In the genomic region with DNA sequence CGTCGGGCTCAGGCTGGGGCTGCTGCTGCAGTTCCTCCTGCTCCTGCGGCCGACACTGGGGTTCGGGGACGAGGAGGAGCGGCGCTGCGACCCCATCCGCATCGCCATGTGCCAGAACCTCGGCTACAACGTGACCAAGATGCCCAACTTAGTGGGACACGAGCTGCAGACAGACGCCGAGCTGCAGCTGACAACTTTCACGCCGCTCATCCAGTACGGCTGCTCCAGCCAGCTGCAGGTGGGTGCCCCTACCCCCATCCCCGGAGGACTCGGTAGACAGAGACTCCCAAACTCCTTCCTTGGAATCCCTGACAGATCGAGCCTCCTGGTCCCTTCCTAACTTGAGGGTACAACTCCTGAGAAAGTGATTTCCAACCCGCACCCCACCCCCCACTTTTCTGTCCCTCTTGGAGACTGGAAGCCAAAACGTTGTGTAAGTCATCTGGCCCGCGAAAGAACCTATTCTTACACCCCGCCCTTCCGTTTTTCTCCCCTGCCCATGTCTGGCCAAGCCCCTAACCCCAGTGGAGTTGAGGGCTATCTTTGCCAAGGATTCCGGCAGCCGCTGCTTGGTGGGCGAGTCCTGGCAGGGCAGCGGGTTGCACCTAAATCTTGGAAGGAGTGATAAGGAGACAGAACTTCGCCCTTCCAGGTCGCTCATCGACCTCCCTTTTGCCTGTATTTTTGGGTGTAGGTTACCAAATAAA, we compare ENCODE assay signal across 8 mouse cellular contexts. TPM values are rescaled to one million over a fixed set of nuclear protein-coding genes. Genes with fewer than 3 reads are reported as not detected.
DNase-seq lines count a peak whose midpoint lies in the region; ATAC-seq and TF ChIP-seq lines count a peak whose summit lies in the region.

No protein-coding gene starts in this region.

- H3K4me3 ChIP-seq in testis, adult 2 months (ENCODE audit: control insufficient read depth, low read depth, low read length) = peak overlapping the region; percentile 92
- H3K4me3 ChIP-seq in intestine, embryonic 15.5 days (replicated peaks) = peak overlapping the region; percentile 91
- H3K4me3 ChIP-seq in lung, embryonic 14.5 days (ENCODE audit: low read depth, low read length) = peak overlapping the region; percentile 67
- H3K4me3 ChIP-seq in olfactory bulb, adult 2 months (ENCODE audit: insufficient read depth, low read depth, low read length) = peak overlapping the region; percentile 84

- no peaks in the 10 kb centered on the region for H3K36me3 ChIP-seq in testis, adult 2 months (ENCODE audit: control insufficient read depth, insufficient read depth, low read length)
- no peaks in the 10 kb centered on the region for H3K36me3 ChIP-seq in intestine, embryonic 15.5 days
- H3K36me3 ChIP-seq in lung, embryonic 14.5 days (ENCODE audit: insufficient read depth) = peaks cover 17% of the 10 kb centered on the region; the same call in 1 of the 2 replicates

- no peak for TF ChIP-seq POLR2A in testis, adult 2 months (IDR thresholded peaks at IDR 0.05; ENCODE audit: control insufficient read depth, low read depth, low read length)
- no peak for TF ChIP-seq POLR2A in olfactory bulb, adult 2 months (IDR thresholded peaks at IDR 0.05; ENCODE audit: insufficient read depth, low read depth, low read length)

- ATAC-seq in common myeloid progenitor, adult 5-6 weeks (replicated peaks; ENCODE audit: low read depth, poor library complexity, severe bottlenecking) = peak; percentile 11
- ATAC-seq in intestine, embryonic 15.5 days = peak; percentile 1; the same call in 1 of the 2 replicates
- ATAC-seq in lung, embryonic 14.5 days (ENCODE audit: insufficient read depth) = no peak

- peaks cover 11% of the 10 kb centered on the region; the same call in 1 of the 2 replicates for H3K4me1 ChIP-seq in testis, adult 2 months (ENCODE audit: control insufficient read depth, insufficient read depth, low read length)
- peaks cover 11% of the 10 kb centered on the region for H3K4me1 ChIP-seq in intestine, embryonic 15.5 days (replicated peaks)
- H3K4me1 ChIP-seq in lung, embryonic 14.5 days (ENCODE audit: insufficient read depth) = 0 out of 2 replicates have a peak, but pooled peaks cover 8% of the 10 kb centered on the region
- peaks cover 14% of the 10 kb centered on the region; the same call in 1 of the 2 replicates for H3K4me1 ChIP-seq in olfactory bulb, adult 2 months (ENCODE audit: control insufficient read depth, insufficient read depth, low read length)

- TF ChIP-seq CTCF in testis, adult 2 months (IDR thresholded peaks at IDR 0.05; ENCODE audit: control insufficient read depth, insufficient read depth, insufficient replicate concordance, low read depth, low read length) = no peak
- TF ChIP-seq CTCF in lung, embryonic 14.5 days (IDR thresholded peaks at IDR 0.05; ENCODE audit: low read depth) = no peak
- no peak for TF ChIP-seq CTCF in olfactory bulb, adult 2 months (IDR thresholded peaks at IDR 0.05; ENCODE audit: insufficient read depth, low read depth, low read length)

- H3K27me3 ChIP-seq in testis, adult 2 months (ENCODE audit: control insufficient read depth, insufficient read depth, low read length) = no peaks in the 10 kb centered on the region
- H3K27me3 ChIP-seq in intestine, embryonic 15.5 days (replicated peaks) = no peaks in the 10 kb centered on the region
- 0 out of 2 replicates have a peak, but pooled peaks cover 6% of the 10 kb centered on the region for H3K27me3 ChIP-seq in lung, embryonic 14.5 days (ENCODE audit: insufficient read depth, low read length)

- DNase-seq in testis, postnatal 10 days (ENCODE audit: low spot score) = no peak
- DNase-seq in heart, adult 11 months = peak; percentile 99
- DNase-seq in lung, embryonic 14.5 days = peak; percentile 50
- DNase-seq in ovary, adult 18-20 months (ENCODE audit: low spot score) = no peak

- peak overlapping the region; percentile 59 for H3K27ac ChIP-seq in testis, adult 2 months (ENCODE audit: control insufficient read depth, insufficient read depth, low read depth, low read length)
- peak overlapping the region; percentile 93 for H3K27ac ChIP-seq in intestine, embryonic 15.5 days
- peak overlapping the region; percentile 75 for H3K27ac ChIP-seq in lung, embryonic 14.5 days (ENCODE audit: low read depth)
- H3K27ac ChIP-seq in olfactory bulb, adult 2 months (ENCODE audit: insufficient read depth, low read depth, low read length) = 0 out of 2 replicates have a peak overlapping the region, but pooled peaks have one; percentile 26

- H3K9me3 ChIP-seq in intestine, embryonic 15.5 days = no peaks in the 10 kb centered on the region
- no peaks in the 10 kb centered on the region for H3K9me3 ChIP-seq in lung, embryonic 14.5 days (ENCODE audit: low read depth, low read length)

- peak overlapping the region; percentile 94 for H3K4me2 ChIP-seq in intestine, embryonic 15.5 days (replicated peaks)
- H3K4me2 ChIP-seq in lung, embryonic 14.5 days = peak overlapping the region; percentile 90

- under 1% methylated on average over 35 of the region's 35 CpGs for WGBS in intestine, embryonic 15.5 days
- under 1% methylated on average over 34 of the region's 35 CpGs for WGBS in lung, embryonic 14.5 days
- 3% methylated on average over 35 of the region's 35 CpGs for WGBS in olfactory bulb, adult 2 months

- peak overlapping the region; percentile 95 for H3K9ac ChIP-seq in intestine, embryonic 15.5 days
- H3K9ac ChIP-seq in lung, embryonic 14.5 days = peak overlapping the region; percentile 79

RNA-seq across cellular contexts. Expression of gene Fzd4, which starts 0.7 kb away (rescaled TPM):
- 1.2 and 1.3 TPM in 2 replicates for polyA plus RNA-seq in testis, adult 2 months (2012; rRNA removed)
- total RNA-seq in common myeloid progenitor, adult 5-6 weeks (2017) = 0.50 and 0.58 TPM in 2 replicates
- 9.1 and 9.5 TPM in 2 replicates for polyA plus RNA-seq in intestine, embryonic 15.5 days (2015; fragmentation: Nextera tagmentation; extraction: Ambion mirVana)
- polyA plus RNA-seq in lung, embryonic 14.5 days (2014; fragmentation: Nextera tagmentation; extraction: Ambion mirVana) = 17.1 and 17.3 TPM in 2 replicates
- not detected in 2 replicates for polyA plus RNA-seq in olfactory bulb, adult 2 months (2012; ENCODE audit: insufficient read depth, insufficient read length, low replicate concordance, missing spikeins)

RNA-seq across cellular contexts. Expression of gene Tmem135, which starts 0.9 kb away (rescaled TPM):
- polyA plus RNA-seq in testis, adult 2 months (2012; rRNA removed) = 4.6 and 5.1 TPM in 2 replicates
- 20.3 and 22.3 TPM in 2 replicates for total RNA-seq in common myeloid progenitor, adult 5-6 weeks (2017)
- polyA plus RNA-seq in intestine, embryonic 15.5 days (2015; fragmentation: Nextera tagmentation; extraction: Ambion mirVana) = 42.4 and 43.8 TPM in 2 replicates
- 22.6 and 22.9 TPM in 2 replicates for polyA plus RNA-seq in lung, embryonic 14.5 days (2014; fragmentation: Nextera tagmentation; extraction: Ambion mirVana)
- not detected in 2 replicates for polyA plus RNA-seq in olfactory bulb, adult 2 months (2012; ENCODE audit: insufficient read depth, insufficient read length, low replicate concordance, missing spikeins)

Comparison
In these comparisons a context has a peak if more than half of its experiments do, and no peak if none do; other contexts are left out.
1. H3K27ac ChIP-seq: peak in every context shown above with its lines; median percentile 93 in intestine, embryonic 15.5 days; 75 in lung, embryonic 14.5 days; 59 in testis, adult 2 months; 26 in olfactory bulb, adult 2 months.
2. DNase-seq: peak in heart, adult 11 months (single experiment) and lung, embryonic 14.5 days (single experiment); none in testis, postnatal 10 days (single experiment) and ovary, adult 18-20 months (single experiment).
3. Peak in every context shown above with its lines, with median percentiles within 50 percentile points of each other: H3K4me3 ChIP-seq.